Mouse (Mus musculus): ENCODE measurements at regions not wholly inside any gene's neighbourhood (a gene's known extent, or its start where the extent isn't known, plus 50 kb on each side); places are given as distances from the start of the nearest gene placed in this dataset.

DNA sequence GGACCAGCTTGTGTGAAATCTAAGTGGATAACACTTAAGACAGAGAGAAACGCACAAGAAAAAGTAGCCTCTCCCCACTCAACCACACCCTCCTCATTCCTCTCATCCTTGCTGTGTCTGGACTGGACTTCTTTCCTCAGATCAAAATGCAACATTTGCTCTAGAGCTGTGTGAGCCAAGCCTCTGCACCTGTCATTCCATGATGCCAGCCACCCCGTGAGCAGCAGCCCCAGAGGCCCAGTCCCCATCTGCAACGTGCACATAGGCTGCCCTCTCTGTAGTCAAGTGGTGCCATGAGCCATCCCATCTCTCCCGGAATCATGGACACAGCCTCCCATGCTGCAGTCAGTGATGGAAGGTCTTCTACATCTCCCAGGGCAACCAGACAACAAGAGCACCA lies 55.1 kb upstream of the Gpc1 start:
- DNase-seq (ENCODE audit: low read depth, low spot score), result no peak

DNA sequence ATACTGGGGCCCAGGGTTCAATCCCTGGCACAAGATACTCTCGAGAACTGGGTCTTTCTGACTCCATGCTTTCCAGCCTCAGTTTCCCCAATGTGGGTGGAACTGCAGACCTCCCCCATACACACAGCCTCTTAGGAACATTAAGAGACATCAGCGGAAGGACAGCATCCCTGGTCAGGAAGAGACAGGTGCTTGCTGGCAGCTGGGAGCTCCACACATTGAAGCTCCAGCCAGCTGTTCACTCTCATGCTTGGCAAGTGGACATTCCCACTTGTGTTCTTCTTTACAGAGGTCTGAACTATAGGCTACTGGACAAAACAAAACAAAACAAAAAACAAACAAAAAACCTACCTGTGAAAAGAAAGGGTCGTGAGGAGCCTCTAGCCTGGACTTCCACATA lies 55.5 kb upstream of the Gpc1 start:
- DNase-seq (ENCODE audit: low read depth, low spot score), result no peak

DNA sequence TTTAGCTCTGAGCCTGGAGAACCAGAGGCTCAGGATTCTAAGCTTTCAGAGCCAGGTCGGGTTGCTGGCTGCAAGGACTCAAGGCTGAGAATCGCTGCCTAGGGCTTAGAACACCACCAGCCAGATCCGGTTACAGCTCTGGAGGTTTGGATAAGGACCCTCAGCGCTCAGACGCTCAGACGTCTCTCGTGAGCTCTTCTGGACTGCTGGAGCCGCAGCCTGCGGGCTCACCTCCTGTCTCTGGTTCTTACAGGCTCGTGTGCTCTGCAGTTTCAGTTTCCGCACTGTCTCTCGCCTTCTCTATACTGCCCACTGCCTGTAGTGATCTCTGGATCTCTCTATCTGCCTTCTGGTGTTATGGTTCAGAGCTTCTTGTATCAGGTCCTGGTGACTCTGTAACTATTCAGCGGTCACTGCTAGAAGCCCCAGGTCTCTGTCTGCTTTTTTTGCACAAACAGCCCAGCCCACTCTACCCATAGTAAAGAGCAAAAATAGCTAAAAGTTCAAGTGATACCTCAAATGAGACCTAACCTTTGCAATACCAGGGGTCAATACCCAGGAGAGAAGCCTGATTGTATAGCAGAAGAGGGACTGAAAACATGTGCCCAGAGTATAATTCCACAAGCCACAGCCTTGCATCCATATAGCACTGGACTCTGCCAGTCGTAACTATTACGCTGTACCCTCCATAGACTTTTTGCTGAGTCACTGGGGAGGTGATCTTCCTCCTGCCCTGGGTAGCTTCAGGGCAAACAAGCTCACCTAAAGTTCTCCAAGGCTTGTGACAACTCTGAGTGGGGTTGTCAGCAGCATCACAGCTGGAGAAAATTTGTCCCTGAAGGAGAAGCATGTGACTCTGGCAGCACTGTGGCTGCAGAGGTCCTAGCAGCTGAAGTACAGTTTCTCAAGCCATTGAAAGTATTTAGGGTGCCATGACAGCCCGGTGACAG lies 56.4 kb upstream of the Gpc1 start:
- no peak for DNase-seq (ENCODE audit: low read depth, low spot score)

DNA sequence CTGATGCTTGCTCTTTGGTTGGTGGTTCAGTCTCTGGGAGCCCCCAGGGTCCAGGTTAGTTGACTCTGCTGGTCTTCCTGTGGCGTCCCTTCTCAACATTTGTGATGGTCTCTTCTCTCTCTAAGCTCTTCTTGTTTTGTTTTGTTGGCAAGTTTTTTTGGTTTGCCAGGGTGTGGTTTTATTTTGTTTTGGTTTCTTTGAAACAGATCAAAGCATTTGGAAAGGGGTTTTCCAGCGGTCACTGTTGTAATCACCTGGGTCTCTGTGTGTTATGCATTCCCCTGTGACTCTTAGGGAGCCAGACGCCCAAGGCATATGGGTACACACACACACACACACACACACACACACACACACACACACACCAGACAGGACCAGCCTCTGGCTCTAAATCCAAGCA lies 57.4 kb upstream of the Gpc1 start:
- no peak for DNase-seq (ENCODE audit: low read depth, low spot score)

DNA sequence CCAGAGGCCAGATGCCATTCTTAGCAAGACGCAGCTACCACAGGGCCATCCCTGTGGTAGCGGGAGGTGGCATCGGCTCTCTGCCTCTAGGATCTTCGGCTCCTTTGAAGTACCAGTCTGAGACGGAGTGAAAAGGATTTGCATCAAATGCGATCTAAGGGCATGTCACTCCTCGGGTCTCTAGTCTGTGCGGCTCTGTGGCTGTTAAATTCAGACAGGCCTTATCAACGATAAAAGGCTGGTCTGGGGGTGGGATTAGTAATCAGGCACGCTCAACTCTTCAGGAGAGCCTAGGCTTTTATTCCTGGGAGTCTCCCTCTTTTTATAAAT lies 58.7 kb upstream of the Gpc1 start:
- DNase-seq (ENCODE audit: low read depth, low spot score), result no peak

DNA sequence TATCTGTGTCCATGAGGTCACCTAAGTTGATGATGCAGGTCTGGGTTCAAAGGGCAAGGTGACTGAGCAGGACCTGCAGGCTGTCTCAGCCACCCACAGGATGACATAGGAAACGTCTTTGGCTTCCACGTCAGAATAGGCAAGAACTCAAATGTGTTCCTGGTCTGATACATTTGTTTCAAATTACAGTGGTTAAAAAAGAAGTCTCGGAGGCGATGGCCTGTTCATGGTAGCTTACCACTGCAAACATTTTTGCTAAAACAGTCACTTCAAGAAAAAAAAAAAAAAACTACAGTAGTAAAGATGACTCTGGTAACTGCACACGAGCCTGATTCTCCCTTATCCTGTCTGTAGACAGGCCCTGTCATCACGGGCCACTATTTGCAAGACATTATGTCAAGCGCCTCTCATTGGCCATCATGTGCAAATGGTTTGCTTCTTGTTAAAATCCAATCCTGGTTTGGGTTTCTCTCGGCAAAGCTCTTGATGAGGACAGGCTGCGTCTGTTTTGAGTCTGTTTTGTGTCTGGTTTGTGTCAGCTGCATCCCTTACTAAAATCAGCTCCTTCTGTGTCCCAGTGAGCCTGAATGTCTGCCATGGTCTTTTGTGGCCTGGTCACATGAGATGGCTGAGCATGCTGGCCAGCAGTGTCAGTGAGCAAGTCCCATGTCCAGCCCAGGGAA lies 59.2 kb upstream of the Gpc1 start:
- DNase-seq (ENCODE audit: low read depth, low spot score), result no peak

DNA sequence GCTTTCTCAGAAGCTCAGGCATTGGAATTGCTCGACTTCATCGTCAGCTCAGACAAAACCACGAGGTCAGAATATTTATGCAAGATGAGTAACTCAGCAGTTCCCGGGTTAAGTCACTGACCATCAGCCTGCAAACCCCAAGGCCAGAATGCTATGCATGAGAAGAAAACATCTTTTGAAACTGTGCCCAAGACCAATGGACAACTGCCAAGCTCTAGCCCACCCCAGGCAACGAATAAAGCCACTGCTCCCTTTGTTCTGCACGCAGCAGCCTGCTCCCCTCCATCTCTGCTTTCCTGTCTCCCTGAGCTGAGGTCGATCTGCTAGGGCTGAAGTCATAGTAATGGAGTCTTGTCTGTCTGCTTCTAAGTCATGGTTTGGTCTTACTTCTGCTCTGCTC lies 61.7 kb upstream of the Gpc1 start:
- DNase-seq (ENCODE audit: low read depth, low spot score), result no peak

DNA sequence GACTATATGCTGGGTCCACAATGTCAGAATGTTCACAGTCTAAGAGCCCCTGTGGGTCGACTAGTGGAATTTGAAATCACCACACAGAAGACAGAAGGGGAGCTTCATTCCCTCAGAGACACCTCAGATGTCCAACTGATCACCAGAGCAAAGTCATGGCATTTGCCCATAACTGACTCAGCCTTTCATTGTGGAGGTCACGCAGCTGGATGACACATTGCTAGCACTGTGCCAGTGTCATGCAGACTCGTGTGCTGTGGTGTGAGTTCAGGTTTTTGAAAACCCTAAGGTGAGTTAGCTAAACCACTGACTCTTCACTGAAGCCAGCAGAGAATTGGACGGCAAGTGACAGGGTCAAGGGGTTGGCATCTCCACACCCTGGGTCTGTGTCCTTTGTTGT lies 62.3 kb upstream of the Gpc1 start:
- DNase-seq (ENCODE audit: low read depth, low spot score), result peak; percentile 29

DNA sequence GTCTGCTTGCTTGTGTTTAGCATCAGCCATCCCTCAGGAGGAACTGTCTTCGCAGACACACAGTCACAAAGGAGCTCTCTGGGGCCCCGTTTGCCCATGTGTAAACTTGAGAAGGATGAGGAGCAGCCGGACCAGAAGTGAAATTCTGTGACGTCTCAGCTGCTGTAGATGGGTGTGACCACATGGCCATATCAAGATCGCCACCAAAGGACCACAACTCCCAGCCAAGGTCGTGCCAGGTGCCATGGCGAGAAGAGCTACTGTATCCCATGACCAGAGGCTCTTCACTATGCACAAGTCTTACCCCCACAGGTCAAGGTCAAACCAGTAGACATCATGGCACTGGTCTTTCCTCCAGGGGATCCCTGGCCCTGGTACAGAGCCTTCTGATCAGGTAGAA lies 64.9 kb upstream of the Gpc1 start:
- DNase-seq (ENCODE audit: low read depth, low spot score), result no peak

DNA sequence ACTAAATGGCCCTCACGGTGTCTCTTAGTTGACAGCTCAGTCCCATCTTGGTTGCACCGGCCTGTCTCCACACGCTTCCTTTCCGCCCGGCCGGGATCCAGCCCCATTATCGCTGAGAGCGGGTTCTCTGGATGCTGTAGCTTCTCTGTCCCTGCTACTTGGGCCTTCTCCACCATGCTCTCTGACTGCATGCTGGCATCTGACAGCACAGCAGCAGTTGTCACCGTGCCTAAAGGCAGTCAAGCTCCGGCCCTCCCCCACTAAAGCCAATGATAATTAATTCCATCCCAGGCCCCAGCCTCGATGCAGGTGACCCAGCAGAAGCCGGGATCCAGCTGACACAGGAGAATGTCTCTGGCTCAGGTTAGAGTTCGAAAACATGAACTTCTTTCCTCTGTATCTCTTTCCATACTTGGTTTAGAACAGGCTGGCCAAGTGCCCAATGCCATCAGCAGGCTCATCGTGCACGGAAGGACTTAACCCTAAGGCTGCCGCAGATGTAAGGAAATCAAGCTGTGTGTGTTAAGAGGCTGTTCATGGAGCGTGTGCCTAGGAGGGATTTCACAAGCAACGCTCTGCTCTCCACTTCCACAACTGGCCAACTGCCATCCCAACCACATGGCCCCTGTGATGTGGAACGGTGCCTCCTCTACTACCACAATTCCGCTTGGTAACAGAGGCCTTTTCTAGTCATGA lies 76.5 kb upstream of the Gpc1 start:
- peak; percentile 77 for DNase-seq (ENCODE audit: low read depth, low spot score)

DNA sequence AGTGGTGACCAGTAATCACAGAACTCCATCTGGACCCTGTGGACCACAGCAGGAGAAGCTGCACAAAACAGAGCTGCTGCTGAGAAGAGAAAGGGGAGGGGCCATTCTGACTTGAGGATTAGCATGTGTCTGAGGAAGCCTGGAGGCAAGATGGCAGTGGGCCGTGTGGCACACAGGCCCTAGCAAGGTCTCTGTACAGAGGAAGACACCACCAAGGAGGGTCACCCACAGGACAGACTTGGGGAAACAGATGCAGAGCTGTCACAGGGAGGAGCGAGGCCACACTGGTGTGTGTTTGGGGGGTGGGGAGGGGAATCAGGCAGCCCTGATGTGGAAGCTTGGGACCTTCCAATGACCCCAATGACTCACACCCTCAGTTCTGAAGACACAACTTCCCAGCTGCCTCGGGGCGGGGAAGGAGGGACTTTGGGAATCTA lies 79.7 kb upstream of the Gpc1 start:
- no peak for DNase-seq (ENCODE audit: low read depth, low spot score)

DNA sequence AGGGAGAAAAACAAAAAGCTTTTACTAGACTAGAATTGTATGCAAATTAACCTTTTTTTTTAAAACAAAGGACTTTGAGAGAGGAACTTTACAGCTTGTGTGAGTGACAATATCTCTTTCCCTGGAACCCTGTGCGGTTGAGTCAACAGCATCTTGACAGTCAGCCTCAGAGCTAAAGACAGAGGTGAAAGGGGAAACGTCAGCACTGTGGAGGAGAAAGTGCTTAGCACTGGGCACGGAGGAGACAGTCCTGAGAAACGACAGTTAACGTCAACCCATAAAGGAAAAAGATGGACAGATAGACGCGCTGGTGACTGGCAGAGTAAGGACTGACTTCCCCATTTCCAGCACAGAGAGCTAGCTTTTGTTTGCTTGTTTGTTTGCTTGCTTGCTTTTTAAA lies 82.0 kb upstream of the Gpc1 start:
- DNase-seq (ENCODE audit: low read depth, low spot score), result no peak

DNA sequence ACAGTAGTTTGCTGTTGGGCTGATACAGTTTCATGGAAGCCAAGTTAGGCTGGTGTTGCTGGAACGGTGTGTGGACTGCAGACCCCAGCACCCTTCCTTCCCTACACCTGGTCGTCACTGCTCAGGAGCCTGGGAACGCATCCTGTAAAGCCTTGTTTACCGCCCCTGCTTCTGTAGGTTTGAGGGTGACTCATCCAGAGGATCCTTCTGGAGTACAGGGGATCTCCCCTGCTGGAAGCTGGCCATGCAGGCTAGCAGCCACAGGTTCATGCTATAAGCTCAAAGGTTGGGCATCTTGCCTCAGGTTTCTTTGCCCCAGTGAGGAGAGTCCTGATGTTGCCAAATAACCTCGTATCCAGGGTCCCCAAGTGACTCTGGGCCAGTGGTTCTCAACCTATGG lies 86.2 kb upstream of the Gpc1 start:
- DNase-seq (ENCODE audit: low read depth, low spot score), result no peak

DNA sequence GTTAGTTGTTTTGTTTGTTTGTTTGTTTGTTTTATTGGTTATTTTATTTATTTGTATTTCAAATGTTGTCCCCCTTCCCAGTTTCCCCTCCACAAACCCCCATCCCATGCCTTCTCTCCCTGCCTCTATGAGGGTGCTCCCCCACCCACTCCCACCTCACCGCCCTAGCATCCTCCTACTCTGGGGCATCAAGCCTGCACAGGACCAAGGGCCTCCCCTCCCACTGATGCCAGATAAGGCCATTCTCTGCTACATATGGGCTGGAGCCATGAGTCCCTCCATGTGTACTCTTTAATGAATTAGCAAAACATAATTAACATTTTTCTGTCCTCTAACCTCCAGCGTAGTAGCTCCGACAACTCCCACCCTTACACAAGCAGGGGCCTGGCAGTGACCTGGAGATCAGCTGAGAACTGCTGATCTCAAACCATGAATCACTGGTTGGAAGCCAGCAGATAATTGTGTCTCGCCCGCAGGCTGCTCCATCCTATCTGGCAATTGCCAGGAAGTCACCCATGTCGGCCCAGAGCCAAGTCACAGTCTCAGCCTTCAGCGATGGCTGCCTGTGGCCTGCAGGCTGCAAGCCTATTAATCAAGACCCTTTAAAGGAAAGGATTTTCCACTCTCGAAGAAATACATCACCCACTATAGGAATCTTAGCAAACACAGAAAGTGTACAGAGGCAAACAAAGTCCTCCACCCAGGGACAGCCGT lies 86.8 kb upstream of the Gpc1 start:
- peak; percentile 79 for DNase-seq (ENCODE audit: low read depth, low spot score)

DNA sequence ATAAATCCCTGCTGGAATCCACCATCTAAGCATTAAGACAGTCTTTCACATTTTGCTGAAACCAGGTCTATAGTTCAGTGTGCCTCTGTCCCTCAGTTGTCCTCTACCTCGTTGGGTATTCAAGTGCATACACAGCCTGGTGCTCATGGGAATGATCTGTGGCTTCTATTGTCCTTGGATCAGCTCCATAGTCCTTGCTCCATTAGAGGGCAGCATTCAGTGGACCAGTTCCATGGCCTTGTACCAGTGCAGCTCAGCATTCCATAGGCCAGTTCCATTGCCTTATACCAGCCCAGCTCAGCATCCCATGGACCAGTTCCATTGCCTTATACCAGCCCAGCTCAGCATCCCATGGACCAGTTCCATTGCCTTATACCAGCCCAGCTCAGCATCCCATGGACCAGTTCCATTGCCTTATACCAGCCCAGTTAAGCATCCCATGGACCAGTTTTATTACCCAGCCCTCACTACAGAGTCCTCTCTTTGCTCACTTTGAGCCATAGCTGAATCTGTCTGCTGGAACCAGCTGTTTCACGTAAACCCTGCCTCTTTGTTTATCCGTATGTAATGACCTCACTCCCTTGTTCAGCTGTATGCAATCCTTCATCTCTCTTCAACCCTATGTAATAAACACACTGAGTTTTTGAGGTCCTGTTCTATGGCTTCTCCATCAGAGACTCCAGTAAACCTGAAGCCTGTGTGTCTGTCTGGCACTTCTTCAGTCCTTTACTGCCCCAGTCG lies 88.4 kb upstream of the Gpc1 start:
- peak; percentile 72 for DNase-seq (ENCODE audit: low read depth, low spot score)

DNA sequence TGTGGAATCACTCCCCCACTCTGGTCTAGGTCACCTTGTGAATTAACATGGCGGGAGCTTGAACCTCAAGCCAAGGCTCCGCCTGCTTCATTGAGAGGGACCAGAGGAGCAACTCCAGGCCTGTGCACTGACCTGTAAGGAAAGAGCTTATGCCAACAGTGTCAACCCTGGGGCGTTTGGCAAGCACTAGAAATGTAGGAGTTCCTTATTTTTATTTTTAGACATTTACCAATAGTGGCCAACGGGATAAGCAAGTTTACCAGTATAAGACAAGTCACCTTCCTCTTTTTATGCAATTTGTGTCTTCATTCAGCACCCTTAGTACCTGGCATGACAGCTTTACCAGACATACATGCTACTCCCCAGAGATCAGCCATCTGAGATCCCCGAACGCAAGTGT lies 89.1 kb upstream of the Gpc1 start:
- no peak for DNase-seq (ENCODE audit: low read depth, low spot score)

DNA sequence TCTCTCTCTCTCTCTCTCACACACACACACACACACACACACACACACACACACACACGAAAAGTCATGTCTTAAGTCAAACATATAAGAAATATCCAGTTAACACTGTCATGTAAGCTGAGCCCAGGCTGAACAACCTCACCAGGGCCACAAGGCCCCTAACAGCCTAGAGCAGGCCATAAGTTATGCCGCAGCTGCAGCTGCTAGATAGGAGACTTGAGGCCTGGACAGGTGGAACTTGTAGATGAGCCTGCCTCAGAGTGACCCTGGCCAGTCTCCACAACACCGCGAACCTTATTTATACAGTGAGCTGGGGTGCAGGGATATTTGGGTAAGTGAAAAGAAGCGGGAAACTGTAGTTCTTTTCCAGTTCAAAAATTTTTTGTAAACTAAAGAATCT lies 90.4 kb upstream of the Gpc1 start:
- DNase-seq (ENCODE audit: low read depth, low spot score), result no peak

DNA sequence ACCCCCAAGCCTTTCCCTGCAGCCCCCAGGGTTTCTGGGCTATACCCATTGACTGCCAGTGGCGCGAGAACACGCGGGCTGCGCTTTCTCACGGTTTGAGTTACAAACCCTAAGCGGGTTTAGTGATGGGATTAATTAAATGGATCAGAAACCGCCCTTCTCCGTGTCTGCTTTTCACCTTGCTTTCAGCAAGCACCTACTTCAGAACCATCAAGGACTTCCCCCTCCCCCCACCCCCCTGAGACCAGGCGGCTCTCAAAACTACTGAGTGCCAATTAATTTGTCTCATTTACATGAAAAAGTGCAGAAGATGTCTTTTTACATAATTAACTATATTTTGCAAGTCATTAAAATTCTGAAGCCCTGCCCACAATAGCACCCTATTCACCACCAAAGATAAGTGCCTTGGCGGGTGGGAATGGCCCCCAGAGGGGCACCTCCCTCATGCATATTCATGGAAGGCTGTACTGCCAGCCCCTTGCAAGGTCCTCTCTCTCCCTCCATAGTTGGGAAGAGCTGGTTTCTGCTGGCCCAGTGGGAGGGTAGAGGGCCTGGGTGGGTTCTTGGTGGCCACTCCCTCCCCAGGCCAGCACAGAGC lies 89.1 kb upstream of the Otos start:
- DNase-seq (ENCODE audit: low read depth, low spot score), result no peak

DNA sequence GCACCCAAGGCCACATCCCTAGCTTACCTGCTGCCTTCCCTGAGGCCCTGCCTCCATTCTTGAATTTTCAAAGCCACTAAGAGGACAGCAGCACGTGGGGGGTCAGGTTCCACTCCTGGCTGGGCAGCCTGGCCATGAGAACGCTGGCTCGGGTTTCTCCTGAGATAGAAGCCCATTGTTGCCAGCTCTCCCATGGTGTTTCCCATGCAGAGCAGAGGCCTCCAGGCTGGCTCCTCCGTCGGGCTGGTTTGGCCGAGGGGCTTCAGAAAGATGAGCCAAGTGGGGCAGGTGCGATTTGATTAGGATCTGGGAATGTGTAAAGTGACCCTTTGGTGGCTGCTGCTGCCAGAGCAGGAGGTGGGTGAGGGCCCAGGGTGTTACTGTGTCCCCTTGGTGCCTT lies 87.8 kb upstream of the Otos start:
- DNase-seq (ENCODE audit: low read depth, low spot score), result no peak

DNA sequence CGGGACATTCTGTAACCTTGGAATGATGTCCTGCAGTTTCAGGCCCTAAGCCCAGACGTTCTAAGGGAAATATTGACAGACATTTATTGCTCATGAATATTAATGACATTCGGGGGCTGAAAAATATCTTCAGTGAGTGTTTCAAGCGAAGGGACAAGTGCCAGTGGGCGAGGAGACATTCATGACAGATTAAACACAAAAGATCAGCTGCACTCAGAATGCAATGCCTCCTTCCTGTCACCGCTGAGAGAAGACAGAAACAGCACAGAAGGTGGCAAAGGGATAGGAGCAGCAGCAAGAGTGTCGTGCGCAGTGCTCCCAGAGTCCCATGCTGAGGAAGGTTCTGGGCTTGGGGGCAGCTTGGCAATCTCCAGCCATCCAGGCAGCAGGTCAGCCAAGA lies 85.1 kb upstream of the Otos start:
- DNase-seq (ENCODE audit: low read depth, low spot score), result peak; percentile 64

All from brain, adult 2 months (tissue).